Mouse (Mus musculus) olfactory bulb, adult 2 months (tissue): ENCODE data around the gene Adcyap1.

Experiments used
- CTCF ChIP-seq: fragments of 200-500 bp; IDR thresholded peaks from 2 replicates; pipeline ENCODE4 v1.5.1; 2012; ENCODE audit warnings: low read depth, mild to moderate bottlenecking, low read length, moderate library complexity; ENCODE audit not compliant: insufficient read depth
- POLR2A ChIP-seq: fragments of 200-500 bp; IDR thresholded peaks from 2 replicates; pipeline ENCODE4 v1.6.1; 2012; ENCODE audit warnings: mild to moderate bottlenecking, low read depth, low read length, moderate library complexity; ENCODE audit not compliant: insufficient read depth

- TF ChIP-seq CTCF (no peak), POLR2A (no peak)
These were observed 29.2 kb upstream of the Adcyap1 start for GRCm38 (mm10) chr17:93169572-93169971.
